10 mouse cellular contexts compared by ENCODE assay signal in genomic region chr3:83098546-83099034, GRCm38 (mm10). TPM values are rescaled to one million over a fixed set of nuclear protein-coding genes. Genes with fewer than 3 reads are reported as not detected.
DNase-seq lines count a peak whose midpoint lies in the region; ATAC-seq lines count a peak whose summit lies in the region.
"Had no signal": no experiment of that assay in that cellular context is flagged by ENCODE, and none has a peak within 500 bp of the region (broad histone marks: within the 10 kb centered on the region; RNA-seq: fewer than 3 reads in every experiment).

No protein-coding gene starts in this region.

- peak; percentile 97 for ATAC-seq in frontal cortex, adult (ENCODE audit: low TSS enrichment)

- peak overlapping the region; percentile 85 for H3K27ac ChIP-seq in hindbrain, embryonic 10.5 days

- DNase-seq in frontal cortex, postnatal 10 days (ENCODE audit: low spot score in 2 of 2) = no peak
- peak; percentile 80 for DNase-seq in R1 (ENCODE audit: low read depth, low spot score)
- DNase-seq in hindbrain, embryonic 10.5 days (ENCODE audit: low spot score) = peak; percentile 62
- DNase-seq in lung, postnatal 36 days = peak; percentile 26
- no peak for DNase-seq in urinary bladder, postnatal 4 days (ENCODE audit: low spot score in 2 of 2)
- DNase-seq in layer of hippocampus, adult 11-12 months (ENCODE audit: low spot score) = no peak
- no peak for DNase-seq in gastrocnemius, adult 8-10 months (ENCODE audit: low spot score in 2 of 2)

- 4% methylated on average over 14 of the region's 14 CpGs for WGBS in hindbrain, embryonic 10.5 days

- no peaks in the 10 kb centered on the region for H3K36me3 ChIP-seq in hindbrain, embryonic 10.5 days

- peak overlapping the region; percentile 39 for H3K4me3 ChIP-seq in hindbrain, embryonic 10.5 days

- no peaks in the 10 kb centered on the region for H3K9me3 ChIP-seq in hindbrain, embryonic 10.5 days

- peaks cover 41% of the 10 kb centered on the region for H3K4me1 ChIP-seq in hindbrain, embryonic 10.5 days (replicated peaks)

- H3K27me3 ChIP-seq in hindbrain, embryonic 10.5 days (ENCODE audit: insufficient read depth, poor library complexity, severe bottlenecking) = 0 out of 2 replicates have a peak, but pooled peaks cover 6% of the 10 kb centered on the region

RNA-seq across cellular contexts. Expression of gene Dchs2, which starts 29.2 kb away (rescaled TPM):
- 0.42 and 0.59 TPM in 2 replicates for polyA plus RNA-seq in hindbrain, embryonic 10.5 days (2016; fragmentation: Nextera tagmentation; extraction: Ambion mirVana)
- total RNA-seq in gastrocnemius, adult 8-10 months (2022) = under 1 TPM; 0.36 to 0.63 (median 0.39) TPM
- total RNA-seq: common myeloid progenitor, adult 5-6 weeks had no signal

RNA-seq across cellular contexts. Expression of gene Plrg1, which starts 43.3 kb away (rescaled TPM):
- polyA plus RNA-seq in hindbrain, embryonic 10.5 days (2016; fragmentation: Nextera tagmentation; extraction: Ambion mirVana) = 138 and 139 TPM in 2 replicates
- 10 to 100 TPM; 18.0 to 21.7 (median 20.1) TPM for total RNA-seq in gastrocnemius, adult 8-10 months (2022)

RNA-seq across cellular contexts. Expression of gene Fgb, which starts 48.9 kb away (rescaled TPM):
- not detected in 2 replicates for polyA plus RNA-seq in hindbrain, embryonic 10.5 days (2016; fragmentation: Nextera tagmentation; extraction: Ambion mirVana)
- total RNA-seq in gastrocnemius, adult 8-10 months (2022) = under 1 TPM in 1 of 4 experiments, not detected in 3; 0.32 TPM
- total RNA-seq: common myeloid progenitor, adult 5-6 weeks had no signal
- polyA plus RNA-seq: C2C12 had no signal

Comparison
In these comparisons a context has a peak if more than half of its experiments do, and no peak if none do; other contexts are left out.
1. DNase-seq: peak in R1 (single experiment), hindbrain, embryonic 10.5 days (single experiment) and lung, postnatal 36 days (single experiment); none in frontal cortex, postnatal 10 days (0 of 2), urinary bladder, postnatal 4 days (0 of 2), layer of hippocampus, adult 11-12 months (single experiment) and gastrocnemius, adult 8-10 months (0 of 2).